Mouse (Mus musculus): Measurements from ENCODE around the gene Hoxd10. TPM values are rescaled to one million over a fixed set of nuclear protein-coding genes. Genes with fewer than 3 reads are reported as not detected.

The Hoxd10 gene
- polyA plus RNA-seq, 1 experiment from 2014 or later: not detected

- peaks cover 3% of the 10 kb centered on the region; the same call in 1 of the 2 replicates for H3K4me1 ChIP-seq (replicated peaks; ENCODE audit: control insufficient read depth, insufficient read depth, low read length)
- H3K4me2 ChIP-seq (ENCODE audit: low read depth, low read length, severe bottlenecking): peak within 1 kb of the TSS; percentile 55
- H3K27ac ChIP-seq (ENCODE audit: low read depth, low read length): no peak within 1 kb of the TSS
- H3K27me3 ChIP-seq (ENCODE audit: control insufficient read depth, insufficient read depth, low read length): peaks cover 98% of the 10 kb centered on the region
- no peak within 1 kb of the TSS for H3K9ac ChIP-seq (ENCODE audit: low read length)
- ATAC-seq (replicated peaks; ENCODE audit: low FRiP score) (peak; percentile 53; the same call in 1 of the 2 replicates), DNase-seq (ENCODE audit: low spot score) (peak; percentile 81)
- no peaks in the 10 kb centered on the region for H3K9me3 ChIP-seq (ENCODE audit: control insufficient read depth, low read length)
- WGBS: under 1% methylated on average over 41 of the region's 43 CpGs
- peak within 1 kb of the TSS; percentile 28 for H3K4me3 ChIP-seq (ENCODE audit: low read depth, low read length)
- no peaks in the 10 kb centered on the region for H3K36me3 ChIP-seq (ENCODE audit: control insufficient read depth, insufficient read depth, low read length)
Measured at GRCm38 (mm10) chr2:74697567-74698121, 5.9 kb downstream of the Hoxd10 start, which contains the start of gene Hoxd9. TSS of gene Hoxd9 (plus strand) at chr2:74697727.

DNA sequence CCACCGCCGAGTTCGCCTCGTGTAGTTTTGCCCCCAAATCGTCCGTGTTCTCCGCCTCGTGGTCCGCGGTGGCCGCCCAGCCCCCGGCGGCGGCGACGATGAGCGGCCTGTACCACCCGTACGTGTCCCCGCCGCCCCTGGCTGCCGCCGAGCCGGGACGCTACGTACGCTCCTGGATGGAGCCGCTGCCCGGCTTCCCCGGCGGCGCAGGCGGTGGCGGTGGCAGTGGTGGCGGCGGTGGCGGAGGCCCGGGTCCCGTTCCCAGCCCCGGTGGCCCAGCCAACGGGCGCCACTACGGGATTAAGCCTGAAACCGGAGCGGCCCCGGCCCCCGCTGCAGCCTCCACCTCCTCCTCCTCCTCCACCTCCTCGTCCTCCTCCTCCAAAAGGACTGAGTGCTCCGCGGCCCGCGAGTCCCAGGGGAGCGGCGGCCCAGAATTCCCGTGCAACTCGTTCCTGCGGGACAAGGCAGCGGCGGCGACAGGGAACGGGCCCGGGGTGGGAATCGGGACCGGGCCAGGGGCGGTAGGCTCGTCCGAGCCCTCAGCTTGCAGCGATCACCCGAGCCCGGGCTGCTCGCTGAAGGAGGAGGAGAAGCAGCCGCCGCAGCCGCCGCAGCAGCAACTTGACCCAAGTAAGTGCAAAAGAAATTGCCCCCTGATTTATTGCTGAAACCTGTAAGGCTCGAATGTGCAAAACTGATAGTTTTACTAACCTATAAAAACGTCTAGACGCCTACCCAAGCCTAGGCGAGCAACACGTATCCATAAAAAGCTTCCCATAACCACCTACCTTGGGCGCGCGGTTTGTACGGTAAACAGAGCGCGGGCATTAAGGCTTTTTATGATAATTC is 6.7 kb downstream of the Hoxd10 start:
- no peak overlapping the region for H3K9ac ChIP-seq (ENCODE audit: low read length)
- no peaks in the 10 kb centered on the region for H3K36me3 ChIP-seq (ENCODE audit: control insufficient read depth, insufficient read depth, low read length)
- ATAC-seq (replicated peaks; ENCODE audit: low FRiP score): 0 out of 2 replicates have a peak, but pooled peaks have one; percentile 36
- peaks cover 97% of the 10 kb centered on the region for H3K27me3 ChIP-seq (ENCODE audit: control insufficient read depth, insufficient read depth, low read length)
- H3K27ac ChIP-seq (ENCODE audit: low read depth, low read length): no peak overlapping the region
- WGBS: under 1% methylated on average over 85 of the region's 86 CpGs
- peak overlapping the region; percentile 28 for H3K4me3 ChIP-seq (ENCODE audit: low read depth, low read length)
- H3K4me2 ChIP-seq (ENCODE audit: low read depth, low read length, severe bottlenecking): peak overlapping the region; percentile 55
- peaks cover 3% of the 10 kb centered on the region; the same call in 1 of the 2 replicates for H3K4me1 ChIP-seq (replicated peaks; ENCODE audit: control insufficient read depth, insufficient read depth, low read length)
- no peaks in the 10 kb centered on the region for H3K9me3 ChIP-seq (ENCODE audit: control insufficient read depth, low read length)
- DNase-seq (ENCODE audit: low spot score): peak; percentile 71

DNA sequence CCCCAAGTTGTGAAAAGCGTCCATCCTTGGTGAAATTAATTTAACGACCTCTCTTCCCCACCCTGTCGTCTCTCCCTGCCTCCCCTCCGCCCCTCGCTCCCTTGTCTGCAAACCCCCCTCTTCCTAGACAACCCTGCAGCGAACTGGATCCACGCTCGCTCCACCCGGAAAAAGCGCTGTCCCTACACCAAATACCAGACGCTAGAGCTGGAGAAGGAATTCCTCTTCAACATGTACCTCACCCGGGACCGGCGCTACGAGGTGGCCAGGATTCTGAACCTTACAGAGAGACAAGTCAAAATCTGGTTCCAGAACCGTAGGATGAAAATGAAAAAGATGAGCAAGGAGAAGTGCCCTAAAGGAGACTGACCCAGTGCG is 7.3 kb downstream of the Hoxd10 start:
- H3K4me2 ChIP-seq (ENCODE audit: low read depth, low read length, severe bottlenecking): no peak overlapping the region
- WGBS: under 1% methylated on average over 17 of the region's 17 CpGs
- H3K4me1 ChIP-seq (replicated peaks; ENCODE audit: control insufficient read depth, insufficient read depth, low read length): peaks cover 3% of the 10 kb centered on the region; the same call in 1 of the 2 replicates
- no peak overlapping the region for H3K27ac ChIP-seq (ENCODE audit: low read depth, low read length)
- ATAC-seq (replicated peaks; ENCODE audit: low FRiP score): no peak
- H3K27me3 ChIP-seq (ENCODE audit: control insufficient read depth, insufficient read depth, low read length): peaks cover 97% of the 10 kb centered on the region
- H3K9me3 ChIP-seq (ENCODE audit: control insufficient read depth, low read length): no peaks in the 10 kb centered on the region
- DNase-seq (ENCODE audit: low spot score): peak; percentile 60
- H3K36me3 ChIP-seq (ENCODE audit: control insufficient read depth, insufficient read depth, low read length): no peaks in the 10 kb centered on the region
- H3K9ac ChIP-seq (ENCODE audit: low read length): no peak overlapping the region
- no peak overlapping the region for H3K4me3 ChIP-seq (ENCODE audit: low read depth, low read length)

DNA sequence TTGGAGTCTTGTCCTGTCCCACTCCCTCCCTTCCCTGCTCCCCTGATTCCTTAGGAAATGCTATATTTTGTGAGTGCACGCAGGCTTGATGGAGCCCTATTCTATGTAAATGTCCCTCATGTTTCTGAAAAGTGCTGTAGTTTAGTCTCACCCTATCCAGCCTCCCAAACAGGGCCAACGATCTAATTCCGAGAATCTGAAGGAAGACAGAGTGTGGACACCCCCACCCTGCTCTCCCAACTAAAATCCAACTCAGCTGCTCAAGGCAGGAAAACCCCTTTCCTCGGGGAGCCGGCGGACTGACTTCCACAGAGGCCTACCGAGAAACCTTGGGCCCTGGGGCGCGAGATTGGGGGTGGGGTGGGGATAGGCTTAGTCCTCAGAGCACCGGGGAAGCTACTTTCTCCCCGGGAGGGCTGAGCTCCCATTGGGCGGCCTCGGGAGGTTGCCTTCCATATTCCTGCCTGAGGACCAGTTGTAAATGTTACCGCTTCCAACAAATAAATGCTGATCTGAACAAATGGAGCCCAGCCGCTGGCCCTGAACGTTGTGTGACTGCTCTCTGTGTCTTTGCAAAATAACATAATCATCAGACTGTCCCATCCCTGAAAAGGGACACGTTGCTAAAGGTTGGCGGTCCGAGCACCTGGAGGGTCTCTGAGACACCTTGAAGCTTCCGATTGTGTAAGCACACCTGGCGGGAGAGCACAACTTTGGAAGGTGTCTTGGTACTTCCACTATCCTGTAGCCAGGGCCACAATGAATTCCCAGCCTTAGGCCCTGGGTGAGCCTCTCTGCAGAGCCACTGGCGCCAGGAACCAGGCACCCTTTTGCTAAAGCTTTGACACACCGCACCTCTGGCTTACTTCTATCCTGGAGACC is 8.2 kb downstream of the Hoxd10 start:
- H3K4me2 ChIP-seq (ENCODE audit: low read depth, low read length, severe bottlenecking): no peak overlapping the region

DNA sequence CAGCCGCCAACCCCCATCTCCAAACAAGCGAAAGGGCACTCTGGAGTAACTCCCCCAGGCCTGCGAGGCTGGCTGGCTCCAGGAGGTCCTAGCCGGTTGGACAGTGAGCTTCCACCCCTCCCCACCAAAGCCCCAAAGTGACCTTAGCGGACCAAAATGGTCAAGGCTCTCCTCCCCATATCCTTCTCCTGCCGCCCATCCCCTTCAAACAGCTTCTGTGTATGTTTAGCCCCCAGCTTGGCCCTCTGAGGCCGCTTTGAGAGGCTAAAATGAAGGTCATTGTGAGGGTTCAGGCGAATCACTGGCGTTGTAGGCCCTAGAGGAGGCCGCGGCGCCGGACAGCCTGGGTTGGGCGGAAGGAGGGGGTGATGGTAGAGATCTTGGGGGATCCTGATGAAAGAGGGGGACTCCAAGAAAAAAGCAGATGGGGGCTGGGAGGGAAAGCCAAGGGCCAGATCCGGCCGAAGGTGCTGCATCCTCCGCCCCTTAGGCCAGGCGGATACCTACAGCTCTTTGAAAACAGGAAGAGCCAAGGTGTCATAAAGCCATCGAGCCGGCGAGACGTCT is 8.9 kb downstream of the Hoxd10 start:
- no peak for ATAC-seq (replicated peaks; ENCODE audit: low FRiP score)

More for the DNA sequence above, 8.2 kb downstream of the Hoxd10 start:
- no peak for ATAC-seq (replicated peaks; ENCODE audit: low FRiP score)
- Histone ChIP-seq H3K9ac (ENCODE audit: low read length) (no peak overlapping the region), H3K4me3 (ENCODE audit: low read depth, low read length) (no peak overlapping the region), H3K9me3 (ENCODE audit: control insufficient read depth, low read length) (no peaks in the 10 kb centered on the region), H3K27ac (ENCODE audit: low read depth, low read length) (no peak overlapping the region), H3K36me3 (ENCODE audit: control insufficient read depth, insufficient read depth, low read length) (no peaks in the 10 kb centered on the region), H3K27me3 (ENCODE audit: control insufficient read depth, insufficient read depth, low read length) (peaks cover 97% of the 10 kb centered on the region), H3K4me1 (replicated peaks; ENCODE audit: control insufficient read depth, insufficient read depth, low read length) (peaks cover 4% of the 10 kb centered on the region)
- 2% methylated on average over 23 of the region's 23 CpGs for WGBS
- peak; percentile 58 for DNase-seq (ENCODE audit: low spot score)

DNA sequence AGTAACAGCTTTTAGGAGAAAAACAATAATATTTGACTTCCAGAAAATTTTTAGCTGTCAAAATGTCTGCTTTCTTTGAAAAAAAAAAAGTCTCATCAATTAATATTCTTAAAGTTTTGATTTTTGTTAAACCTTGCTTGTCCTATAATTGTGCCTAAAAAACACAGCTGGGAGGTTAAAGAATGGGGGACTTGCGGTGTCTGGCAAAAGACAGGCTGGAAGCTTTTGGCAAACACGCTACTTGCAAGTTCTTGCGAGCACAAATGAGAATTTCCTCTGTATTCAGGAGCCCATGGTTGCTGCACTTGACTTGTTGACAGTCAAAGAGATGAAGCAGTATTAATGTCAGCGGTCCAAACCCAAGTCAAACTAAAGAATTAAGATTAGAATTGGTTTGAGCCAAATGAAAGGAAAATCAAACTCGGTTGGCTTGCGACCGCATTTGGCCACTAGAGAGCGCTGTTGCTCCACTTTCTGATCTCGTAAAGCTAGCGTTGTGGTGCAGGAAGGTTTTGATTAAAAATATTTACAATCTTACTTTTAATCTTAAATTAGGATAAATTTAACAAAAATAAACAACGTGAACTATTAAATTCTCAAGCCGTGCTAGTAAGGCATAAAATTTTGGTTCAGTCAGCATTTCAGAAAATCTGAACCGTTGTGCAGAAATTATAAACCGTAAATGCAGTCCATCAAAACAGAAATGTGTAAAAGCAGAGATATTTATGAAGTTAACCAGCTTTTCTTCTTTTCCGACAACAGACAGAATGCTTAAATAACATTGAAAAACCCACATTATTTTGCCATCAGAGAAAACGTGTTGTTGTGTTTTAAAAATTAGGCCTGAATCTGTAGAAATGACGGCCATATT is 10.5 kb downstream of the Hoxd10 start:
- Histone ChIP-seq H3K9ac (ENCODE audit: low read length) (no peak overlapping the region), H3K9me3 (ENCODE audit: control insufficient read depth, low read length) (no peaks in the 10 kb centered on the region), H3K4me1 (replicated peaks; ENCODE audit: control insufficient read depth, insufficient read depth, low read length) (peaks cover 9% of the 10 kb centered on the region), H3K4me3 (ENCODE audit: low read depth, low read length) (no peak overlapping the region), H3K27ac (ENCODE audit: low read depth, low read length) (no peak overlapping the region), H3K4me2 (ENCODE audit: low read depth, low read length, severe bottlenecking) (no peak overlapping the region), H3K36me3 (ENCODE audit: control insufficient read depth, insufficient read depth, low read length) (no peaks in the 10 kb centered on the region), H3K27me3 (ENCODE audit: control insufficient read depth, insufficient read depth, low read length) (peaks cover 96% of the 10 kb centered on the region)
- DNase-seq (ENCODE audit: low spot score) (peak; percentile 89), ATAC-seq (replicated peaks; ENCODE audit: low FRiP score) (no peak)
- WGBS: 12% methylated on average over 17 of the region's 17 CpGs

More for the DNA sequence above, 8.9 kb downstream of the Hoxd10 start:
- no peak overlapping the region for H3K27ac ChIP-seq (ENCODE audit: low read depth, low read length)
- peaks cover 9% of the 10 kb centered on the region for H3K4me1 ChIP-seq (replicated peaks; ENCODE audit: control insufficient read depth, insufficient read depth, low read length)
- peaks cover 97% of the 10 kb centered on the region for H3K27me3 ChIP-seq (ENCODE audit: control insufficient read depth, insufficient read depth, low read length)
- no peaks in the 10 kb centered on the region for H3K36me3 ChIP-seq (ENCODE audit: control insufficient read depth, insufficient read depth, low read length)
- H3K4me2 ChIP-seq (ENCODE audit: low read depth, low read length, severe bottlenecking): no peak overlapping the region
- no peak overlapping the region for H3K4me3 ChIP-seq (ENCODE audit: low read depth, low read length)
- under 1% methylated on average over 22 of the region's 22 CpGs for WGBS
- no peaks in the 10 kb centered on the region for H3K9me3 ChIP-seq (ENCODE audit: control insufficient read depth, low read length)
- H3K9ac ChIP-seq (ENCODE audit: low read length): no peak overlapping the region
- DNase-seq (ENCODE audit: low spot score): peak; percentile 55

DNA sequence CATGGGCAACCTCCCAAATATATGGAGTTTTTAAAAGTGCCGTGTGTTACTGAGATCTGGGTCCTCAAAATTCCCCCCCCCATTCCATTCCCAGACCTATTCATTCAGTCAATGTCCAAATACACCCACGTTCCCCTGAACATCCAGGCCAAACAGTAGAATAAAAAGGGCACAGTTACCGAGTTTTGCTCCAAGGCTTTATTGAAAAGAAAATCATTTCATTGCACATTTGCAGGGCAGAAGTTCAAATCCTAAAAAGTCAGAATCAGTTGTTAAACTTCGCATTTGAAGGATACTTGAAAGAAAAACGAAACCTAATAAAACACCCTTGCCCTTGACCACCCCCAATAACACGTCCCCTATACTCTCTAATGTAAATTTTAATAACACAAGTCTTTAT is 11.1 kb downstream of the Hoxd10 start:
- Histone ChIP-seq H3K4me1 (replicated peaks; ENCODE audit: control insufficient read depth, insufficient read depth, low read length) (peaks cover 9% of the 10 kb centered on the region), H3K4me2 (ENCODE audit: low read depth, low read length, severe bottlenecking) (no peak overlapping the region), H3K9ac (ENCODE audit: low read length) (no peak overlapping the region), H3K4me3 (ENCODE audit: low read depth, low read length) (no peak overlapping the region), H3K27me3 (ENCODE audit: control insufficient read depth, insufficient read depth, low read length) (peaks cover 96% of the 10 kb centered on the region), H3K9me3 (ENCODE audit: control insufficient read depth, low read length) (no peaks in the 10 kb centered on the region), H3K27ac (ENCODE audit: low read depth, low read length) (no peak overlapping the region), H3K36me3 (ENCODE audit: control insufficient read depth, insufficient read depth, low read length) (no peaks in the 10 kb centered on the region)
- ATAC-seq (replicated peaks; ENCODE audit: low FRiP score) (no peak), DNase-seq (ENCODE audit: low spot score) (peak; percentile 31)
- 15% methylated on average over 6 of the region's 6 CpGs for WGBS

Measured in forebrain, embryonic 11.5 days (tissue).